Mouse (Mus musculus) liver, embryonic 15.5 days (tissue): ENCODE measurements around the gene Lamc3. TPM values are rescaled to one million over a fixed set of nuclear protein-coding genes. Genes with fewer than 3 reads are reported as not detected.
"Not testable (repeated sequence)": the region's sequence is repeated elsewhere in the genome, so short reads cannot be mapped to it uniquely, and the experiment has no call there.

Experiments used
- ATAC-seq: fragments of 200-750 bp; cut with Nextera tagmentation; 2 replicates; pipeline ENCODE4 v1.8.0; 2017; ENCODE audit warnings: moderate number of reproducible peaks, mild to moderate bottlenecking, moderate library complexity; ENCODE audit not compliant: insufficient read depth
- H3K27ac ChIP-seq: fragments of 300-500 bp; sonication (generic); replicated peaks from 2 replicates; pipeline ENCODE4 v1.5.1; 2015; ENCODE audit warnings: mild to moderate bottlenecking, inconsistent platforms
- H3K27me3 ChIP-seq: fragments of 300-500 bp; sonication (generic); 2 replicates; pipeline ENCODE4 v1.6.1; 2015; ENCODE audit warnings: mild to moderate bottlenecking, inconsistent platforms
- H3K36me3 ChIP-seq: fragments of 300-500 bp; sonication (generic); replicated peaks from 2 replicates; pipeline ENCODE4 v1.6.1; 2015; ENCODE audit warnings: moderate library complexity, mild to moderate bottlenecking, inconsistent platforms
- H3K4me1 ChIP-seq: fragments of 300-500 bp; sonication (generic); replicated peaks from 2 replicates; pipeline ENCODE4 v1.6.1; 2015; ENCODE audit warnings: inconsistent platforms
- H3K4me2 ChIP-seq: fragments of 300-500 bp; sonication (generic); 2 replicates; pipeline ENCODE4 v1.6.1; 2015; ENCODE audit warnings: moderate library complexity, mild to moderate bottlenecking, inconsistent platforms
- H3K4me3 ChIP-seq: fragments of 300-500 bp; sonication (generic); replicated peaks from 2 replicates; pipeline ENCODE4 v1.5.1; 2015; ENCODE audit warnings: mild to moderate bottlenecking, inconsistent platforms
- H3K9ac ChIP-seq: fragments of 300-500 bp; sonication (generic); 2 replicates; pipeline ENCODE4 v1.6.1; 2015; ENCODE audit warnings: moderate library complexity, mild to moderate bottlenecking, inconsistent platforms
- H3K9me3 ChIP-seq: fragments of 300-500 bp; sonication (generic); replicated peaks from 2 replicates; pipeline ENCODE4 v1.6.1; 2016; ENCODE audit warnings: inconsistent platforms
- WGBS: fragments of 180-500 bp; shearing (Covaris S2); methylation state at CpG from one replicate; pipeline ENCODE4 v1.1.7; 2015; ENCODE audit warnings: mixed read lengths; ENCODE audit not compliant: insufficient replicate concordance; 5-methylcytosine and 5-hydroxymethylcytosine counted together
- polyA plus RNA-seq: library from polyadenylated mRNA; unstranded; fragments of >200 nt; fragmentation: Nextera tagmentation; extraction: Ambion mirVana; gene quantifications from 2 replicates; pipeline ENCODE4 v1.2.1, GENCODE M21; 2015

Gene Lamc3
- polyA plus RNA-seq, 1 experiment from 2014 or later, result not detected

GRCm38 (mm10) chr2:31904622-31905021 is 17.5 kb downstream of the Lamc3 start:
- ATAC-seq, result no peak
- Histone ChIP-seq H3K9ac (no peak overlapping the region), H3K27me3 (no peaks in the 10 kb centered on the region; the same call in 1 of the 2 replicates), H3K27ac (no peak overlapping the region), H3K4me3 (no peak overlapping the region), H3K36me3 (no peaks in the 10 kb centered on the region), H3K4me2 (no peak overlapping the region), H3K4me1 (no peaks in the 10 kb centered on the region), H3K9me3 (no peaks in the 10 kb centered on the region)
- 13% methylated on average over 8 of the region's 8 CpGs for WGBS

- Histone ChIP-seq H3K9ac (no peak overlapping the region), H3K9me3 (no peaks in the 10 kb centered on the region), H3K27me3 (no peaks in the 10 kb centered on the region; the same call in 1 of the 2 replicates), H3K36me3 (no peaks in the 10 kb centered on the region), H3K4me3 (no peak overlapping the region), H3K4me2 (no peak overlapping the region), H3K4me1 (no peaks in the 10 kb centered on the region), H3K27ac (no peak overlapping the region)
- no peak for ATAC-seq
- WGBS, result 38% methylated on average over 9 of the region's 9 CpGs
Measured at GRCm38 (mm10) chr2:31905682-31906081, 18.6 kb downstream of the Lamc3 start.

GRCm38 (mm10) chr2:31906407-31906806 is 19.3 kb downstream of the Lamc3 start:
- Histone ChIP-seq H3K4me2 (no peak overlapping the region), H3K9ac (no peak overlapping the region), H3K27me3 (no peaks in the 10 kb centered on the region; the same call in 1 of the 2 replicates), H3K36me3 (no peaks in the 10 kb centered on the region), H3K4me1 (no peaks in the 10 kb centered on the region), H3K9me3 (no peaks in the 10 kb centered on the region), H3K27ac (no peak overlapping the region), H3K4me3 (no peak overlapping the region)
- no peak for ATAC-seq
- 65% methylated on average over 9 of the region's 9 CpGs for WGBS

- Histone ChIP-seq H3K36me3 (no peaks in the 10 kb centered on the region), H3K27me3 (no peaks in the 10 kb centered on the region), H3K4me3 (no peak overlapping the region), H3K4me2 (no peak overlapping the region), H3K9ac (no peak overlapping the region), H3K4me1 (no peaks in the 10 kb centered on the region), H3K9me3 (no peaks in the 10 kb centered on the region), H3K27ac (no peak overlapping the region)
- WGBS, result 61% methylated on average over 4 of the region's 4 CpGs
- ATAC-seq, result no peak
Measured at GRCm38 (mm10) chr2:31912575-31912974, 25.5 kb downstream of the Lamc3 start.

- H3K9ac ChIP-seq, H3K36me3 ChIP-seq, H3K4me3 ChIP-seq, H3K4me2 ChIP-seq, H3K27ac ChIP-seq, H3K9me3 ChIP-seq, H3K4me1 ChIP-seq, ATAC-seq, H3K27me3 ChIP-seq: not testable (repeated sequence)
Measured at GRCm38 (mm10) chr2:31914213-31914612, 27.1 kb downstream of the Lamc3 start.

- no peak for ATAC-seq
- H3K4me2 ChIP-seq, result no peak overlapping the region
- H3K36me3 ChIP-seq, result no peaks in the 10 kb centered on the region
- no peak overlapping the region for H3K27ac ChIP-seq
- 17% methylated on average over 4 of the region's 4 CpGs for WGBS
- no peaks in the 10 kb centered on the region for H3K9me3 ChIP-seq
- 0 out of 2 replicates have a peak, but pooled peaks cover 3% of the 10 kb centered on the region for H3K27me3 ChIP-seq
- H3K4me1 ChIP-seq, result no peaks in the 10 kb centered on the region
- no peak overlapping the region for H3K4me3 ChIP-seq
- H3K9ac ChIP-seq, result no peak overlapping the region
Measured at GRCm38 (mm10) chr2:31915112-31915511, 28.0 kb downstream of the Lamc3 start.

- no peak overlapping the region for H3K27ac ChIP-seq
- no peak overlapping the region for H3K4me2 ChIP-seq
- no peaks in the 10 kb centered on the region for H3K36me3 ChIP-seq
- no peak overlapping the region for H3K4me3 ChIP-seq
- H3K4me1 ChIP-seq, result no peaks in the 10 kb centered on the region
- peaks cover 16% of the 10 kb centered on the region for H3K27me3 ChIP-seq
- no peaks in the 10 kb centered on the region for H3K9me3 ChIP-seq
- ATAC-seq, result no peak
- WGBS, result 18% methylated on average over 4 of the region's 4 CpGs
- H3K9ac ChIP-seq, result no peak overlapping the region
Measured at GRCm38 (mm10) chr2:31917636-31918035, 30.5 kb downstream of the Lamc3 start.

GRCm38 (mm10) chr2:31923645-31924044 is 36.6 kb downstream of the Lamc3 start:
- whole genome bisulfite sequencing, result 50% methylated on average over 4 of the region's 4 CpGs
- H3K9me3 ChIP-seq, result no peaks in the 10 kb centered on the region
- H3K9ac ChIP-seq, result no peak overlapping the region
- no peak overlapping the region for H3K4me3 ChIP-seq
- H3K4me1 ChIP-seq, result no peaks in the 10 kb centered on the region
- peaks cover 16% of the 10 kb centered on the region for H3K27me3 ChIP-seq
- H3K27ac ChIP-seq, result no peak overlapping the region
- H3K36me3 ChIP-seq, result no peaks in the 10 kb centered on the region
- ATAC-seq, result no peak
- no peak overlapping the region for H3K4me2 ChIP-seq

- no peak overlapping the region for H3K4me3 ChIP-seq
Measured at GRCm38 (mm10) chr2:31924811-31925210, 37.7 kb downstream of the Lamc3 start.

GRCm38 (mm10) chr2:31925936-31926335 is 38.8 kb downstream of the Lamc3 start:
- 38% methylated on average over 4 of the region's 4 CpGs for WGBS
- Histone ChIP-seq H3K9me3 (no peaks in the 10 kb centered on the region), H3K9ac (no peak overlapping the region), H3K4me1 (no peaks in the 10 kb centered on the region), H3K27ac (no peak overlapping the region), H3K36me3 (no peaks in the 10 kb centered on the region), H3K27me3 (peaks cover 13% of the 10 kb centered on the region), H3K4me2 (no peak overlapping the region), H3K4me3 (no peak overlapping the region)
- no peak for ATAC-seq

More at GRCm38 (mm10) chr2:31924811-31925210, 37.7 kb downstream of the Lamc3 start:
- ATAC-seq, result no peak
- Histone ChIP-seq H3K27me3 (peaks cover 15% of the 10 kb centered on the region), H3K9ac (no peak overlapping the region), H3K4me2 (no peak overlapping the region), H3K4me1 (no peaks in the 10 kb centered on the region), H3K9me3 (no peaks in the 10 kb centered on the region), H3K36me3 (no peaks in the 10 kb centered on the region), H3K27ac (no peak overlapping the region)
- WGBS, result 23% methylated on average over 9 of the region's 9 CpGs

GRCm38 (mm10) chr2:31929664-31930063 is 42.6 kb downstream of the Lamc3 start:
- H3K9ac ChIP-seq, result no peak overlapping the region
- no peaks in the 10 kb centered on the region; the same call in 1 of the 2 replicates for H3K4me1 ChIP-seq
- no peak overlapping the region for H3K4me2 ChIP-seq
- no peak for ATAC-seq
- WGBS, result 46% methylated on average over 3 of the region's 3 CpGs
- H3K9me3 ChIP-seq, result no peaks in the 10 kb centered on the region
- H3K27me3 ChIP-seq, result peaks cover 6% of the 10 kb centered on the region; the same call in 1 of the 2 replicates
- H3K4me3 ChIP-seq, result no peak overlapping the region
- no peaks in the 10 kb centered on the region for H3K36me3 ChIP-seq
- no peak overlapping the region for H3K27ac ChIP-seq

GRCm38 (mm10) chr2:31934551-31934950 is 47.5 kb downstream of the Lamc3 start:
- Histone ChIP-seq H3K9ac (no peak overlapping the region), H3K4me2 (no peak overlapping the region), H3K36me3 (no peaks in the 10 kb centered on the region), H3K27ac (no peak overlapping the region), H3K4me3 (no peak overlapping the region), H3K27me3 (peaks cover 6% of the 10 kb centered on the region; the same call in 1 of the 2 replicates), H3K9me3 (no peaks in the 10 kb centered on the region), H3K4me1 (no peaks in the 10 kb centered on the region; the same call in 1 of the 2 replicates)
- no peak for ATAC-seq
- WGBS, result 57% methylated on average over 4 of the region's 4 CpGs
